Mouse (Mus musculus) hindbrain, postnatal 0 days (tissue): ENCODE data around the gene Tubgcp2. TPM values are rescaled to one million over a fixed set of nuclear protein-coding genes. Genes with fewer than 3 reads are reported as not detected.
A peak's percentile ranks its signal among the peaks of the same experiment; 100 is the strongest.

ENCODE experiments used
- ATAC-seq: fragments of 200-750 bp; cut with Nextera tagmentation; 2 replicates; pipeline ENCODE4 v1.8.0; 2017; ENCODE audit warnings: mild to moderate bottlenecking, moderate TSS enrichment, moderate library complexity
- DNase-seq: peaks from one replicate; pipeline ENCODE4 v3.0.0-alpha.2; 2015; ENCODE audit warnings: low spot score
- H3K27ac ChIP-seq: fragments of 300-500 bp; sonication (generic); 2 replicates; pipeline ENCODE4 v1.5.1; 2014; ENCODE audit warnings: mild to moderate bottlenecking
- H3K27me3 ChIP-seq: fragments of 300-500 bp; sonication (generic); 2 replicates; pipeline ENCODE4 v1.6.1; 2014; ENCODE audit warnings: low read length, mixed read lengths; ENCODE audit not compliant: insufficient read depth
- H3K36me3 ChIP-seq: fragments of 300-500 bp; sonication (generic); 2 replicates; pipeline ENCODE4 v1.6.1; 2014; ENCODE audit warnings: low read length, mixed read lengths; ENCODE audit not compliant: insufficient read depth
- H3K4me1 ChIP-seq: fragments of 300-500 bp; sonication (generic); 2 replicates; pipeline ENCODE4 v1.6.1; 2014; ENCODE audit warnings: antibody characterized with exemption, low read length, mixed read lengths; ENCODE audit not compliant: insufficient read depth
- H3K4me2 ChIP-seq: fragments of 300-500 bp; sonication (generic); 2 replicates; pipeline ENCODE4 v1.6.1; 2014; ENCODE audit warnings: low read depth, mild to moderate bottlenecking, low read length, moderate library complexity, mixed read lengths
- H3K4me3 ChIP-seq: fragments of 300-500 bp; sonication (generic); 2 replicates; pipeline ENCODE4 v1.5.1; 2014; ENCODE audit warnings: low read length
- H3K9ac ChIP-seq: fragments of 300-500 bp; sonication (generic); replicated peaks from 2 replicates; pipeline ENCODE4 v1.6.1; 2014; ENCODE audit warnings: mild to moderate bottlenecking, low read length, moderate library complexity, mixed read lengths
- H3K9me3 ChIP-seq: fragments of 300-500 bp; sonication (generic); 2 replicates; pipeline ENCODE4 v1.6.1; 2016; ENCODE audit warnings: low read length, mixed read lengths
- CTCF ChIP-seq: IDR thresholded peaks from 2 replicates; pipeline ENCODE4 v1.5.1; 2016; ENCODE audit warnings: antibody characterized with exemption, control low read depth, low read depth
- WGBS: fragments of 180-500 bp; shearing (Covaris S2); extraction: QIAGEN DNeasy Blood & Tissue Kit; methylation state at CpG from one replicate; pipeline ENCODE4 v1.1.7; 2014; 5-methylcytosine and 5-hydroxymethylcytosine counted together
- polyA plus RNA-seq: library from polyadenylated mRNA; unstranded; fragments of >200 nt; fragmentation: Nextera tagmentation; extraction: Ambion mirVana; gene quantifications from 2 replicates; pipeline ENCODE4 v1.2.1, GENCODE M21; 2015
- total RNA-seq: library from RNA; depleted of rRNA; stranded (reverse); fragments of >200 nt; gene quantifications from 2 replicates; pipeline ENCODE4 v1.2.3, GENCODE M21; 2014

Gene Tubgcp2
- total and polyA plus RNA-seq, 2 experiments from 2014 or later: 58.3 to 61.7 TPM

GRCm38 (mm10) chr7:139963814-139964213, 72.7 kb downstream of the Tubgcp2 start:
- WGBS: 58% methylated on average over 4 of the region's 4 CpGs
- H3K4me2 ChIP-seq: no peak overlapping the region

GRCm38 (mm10) chr7:139961141-139961540, 75.3 kb downstream of the Tubgcp2 start:
- DNase-seq (no peak), ATAC-seq (no peak)
- TF ChIP-seq CTCF: no peak
- Histone ChIP-seq H3K4me3 (no peak overlapping the region), H3K4me1 (no peaks in the 10 kb centered on the region), H3K36me3 (no peaks in the 10 kb centered on the region), H3K4me2 (no peak overlapping the region), H3K9me3 (no peaks in the 10 kb centered on the region), H3K9ac (no peak overlapping the region), H3K27ac (no peak overlapping the region), H3K27me3 (no peaks in the 10 kb centered on the region)
- WGBS: 89% methylated on average over 10 of the region's 10 CpGs

More at GRCm38 (mm10) chr7:139963814-139964213, 72.7 kb downstream of the Tubgcp2 start:
- no peak overlapping the region for H3K27ac ChIP-seq
- no peaks in the 10 kb centered on the region for H3K9me3 ChIP-seq
- DNase-seq: no peak
- no peak for ATAC-seq
- H3K36me3 ChIP-seq: no peaks in the 10 kb centered on the region
- no peak overlapping the region for H3K4me3 ChIP-seq
- no peaks in the 10 kb centered on the region for H3K27me3 ChIP-seq
- no peaks in the 10 kb centered on the region for H3K4me1 ChIP-seq
- no peak for TF ChIP-seq CTCF
- no peak overlapping the region for H3K9ac ChIP-seq

GRCm38 (mm10) chr7:139957958-139958357, 78.5 kb downstream of the Tubgcp2 start:
- DNase-seq: peak; percentile 47
- no peak overlapping the region for H3K27ac ChIP-seq
- 17% methylated on average over 11 of the region's 11 CpGs for WGBS
- H3K4me1 ChIP-seq: no peaks in the 10 kb centered on the region
- no peaks in the 10 kb centered on the region for H3K27me3 ChIP-seq
- no peak for TF ChIP-seq CTCF
- no peaks in the 10 kb centered on the region for H3K9me3 ChIP-seq
- no peak overlapping the region for H3K9ac ChIP-seq
- no peak overlapping the region for H3K4me3 ChIP-seq
- H3K4me2 ChIP-seq: no peak overlapping the region
- no peaks in the 10 kb centered on the region for H3K36me3 ChIP-seq
- peak; percentile 50 for ATAC-seq

GRCm38 (mm10) chr7:139957437-139957836, 79.0 kb downstream of the Tubgcp2 start:
- ATAC-seq (no peak), DNase-seq (no peak)
- no peaks in the 10 kb centered on the region for H3K36me3 ChIP-seq
- no peaks in the 10 kb centered on the region for H3K4me1 ChIP-seq
- WGBS: 68% methylated on average over 11 of the region's 11 CpGs
- H3K9ac ChIP-seq: no peak overlapping the region
- no peaks in the 10 kb centered on the region for H3K9me3 ChIP-seq
- H3K4me2 ChIP-seq: no peak overlapping the region
- H3K4me3 ChIP-seq: no peak overlapping the region
- TF ChIP-seq CTCF: no peak
- peaks cover under 1% of the 10 kb centered on the region; the same call in 1 of the 2 replicates for H3K27me3 ChIP-seq
- no peak overlapping the region for H3K27ac ChIP-seq

- no peak overlapping the region for H3K4me2 ChIP-seq
- no peak for TF ChIP-seq CTCF
- 79% methylated on average over 3 of the region's 3 CpGs for WGBS
Measured at GRCm38 (mm10) chr7:139956658-139957057, 79.8 kb downstream of the Tubgcp2 start.

GRCm38 (mm10) chr7:139955505-139955904, 81.0 kb downstream of the Tubgcp2 start:
- WGBS: 79% methylated on average over 4 of the region's 4 CpGs
- DNase-seq: no peak
- ATAC-seq: no peak
- Histone ChIP-seq H3K4me3 (no peak overlapping the region), H3K4me1 (no peaks in the 10 kb centered on the region), H3K9me3 (no peaks in the 10 kb centered on the region), H3K9ac (no peak overlapping the region), H3K27ac (no peak overlapping the region), H3K4me2 (no peak overlapping the region), H3K36me3 (no peaks in the 10 kb centered on the region), H3K27me3 (peaks cover 7% of the 10 kb centered on the region; the same call in 1 of the 2 replicates)
- no peak for TF ChIP-seq CTCF

More at GRCm38 (mm10) chr7:139956658-139957057, 79.8 kb downstream of the Tubgcp2 start:
- Histone ChIP-seq H3K4me3 (no peak overlapping the region), H3K4me1 (no peaks in the 10 kb centered on the region), H3K9me3 (no peaks in the 10 kb centered on the region), H3K27me3 (peaks cover 5% of the 10 kb centered on the region; the same call in 1 of the 2 replicates), H3K27ac (no peak overlapping the region), H3K36me3 (no peaks in the 10 kb centered on the region), H3K9ac (no peak overlapping the region)
- DNase-seq (no peak), ATAC-seq (no peak)

- no peaks in the 10 kb centered on the region for H3K4me1 ChIP-seq
- ATAC-seq (no peak), DNase-seq (no peak)
- H3K27me3 ChIP-seq: peaks cover 15% of the 10 kb centered on the region; the same call in 1 of the 2 replicates
- no peaks in the 10 kb centered on the region for H3K36me3 ChIP-seq
- no peak for TF ChIP-seq CTCF
- H3K9me3 ChIP-seq: no peaks in the 10 kb centered on the region
- WGBS: 50% methylated on average over 6 of the region's 6 CpGs
- no peak overlapping the region for H3K9ac ChIP-seq
- H3K4me2 ChIP-seq: no peak overlapping the region
- H3K4me3 ChIP-seq: no peak overlapping the region
- H3K27ac ChIP-seq: no peak overlapping the region
Measured at GRCm38 (mm10) chr7:139951991-139952633, 84.4 kb downstream of the Tubgcp2 start.
